ENCODE assay signal across 18 mouse cellular contexts in genomic region chr8:107599691-107600090, GRCm38 (mm10).
"Had no signal": no experiment of that assay in that cellular context is flagged by ENCODE, and none has a peak within 500 bp of the region (broad histone marks: within the 10 kb centered on the region; RNA-seq: fewer than 3 reads in every experiment).

No protein-coding gene starts in this region.

- H3K9ac ChIP-seq: lung, embryonic 15.5 days; midbrain, embryonic 12.5 days; midbrain, embryonic 15.5 days; neural tube, embryonic 12.5 days; stomach, embryonic 15.5 days had no signal

- H3K4me3 ChIP-seq: lung, embryonic 15.5 days; megakaryocyte, embryonic 14.5 days; midbrain, embryonic 12.5 days; midbrain, embryonic 15.5 days; neural tube, embryonic 12.5 days; stomach, embryonic 15.5 days had no signal

- DNase-seq: lung, adult 18-20 months; lung, postnatal 14 days; lung, postnatal 36 days; retina, postnatal 1 day; right cerebral cortex, adult 18-20 months; right cerebral cortex, postnatal 14 days; thymus, adult 2 months; thymus, postnatal 25 days; thymus, postnatal 4 days had no signal

- H3K27ac ChIP-seq: lung, embryonic 15.5 days; macrophage; midbrain, embryonic 12.5 days; midbrain, embryonic 15.5 days; neural tube, embryonic 12.5 days; stomach, embryonic 15.5 days; stomach, postnatal 0 days had no signal

- H3K36me3 ChIP-seq: lung, embryonic 15.5 days; midbrain, embryonic 12.5 days; midbrain, embryonic 15.5 days; neural tube, embryonic 12.5 days; stomach, embryonic 15.5 days had no signal

- H3K4me2 ChIP-seq: lung, embryonic 15.5 days; midbrain, embryonic 12.5 days; midbrain, embryonic 15.5 days; neural tube, embryonic 12.5 days; stomach, embryonic 15.5 days had no signal

- ATAC-seq: lung, postnatal 0 days; midbrain, embryonic 15.5 days had no signal

- H3K9me3 ChIP-seq: lung, embryonic 15.5 days; midbrain, embryonic 12.5 days; midbrain, embryonic 15.5 days; neural tube, embryonic 12.5 days; stomach, embryonic 15.5 days had no signal

- H3K27me3 ChIP-seq: midbrain, embryonic 15.5 days; neural tube, embryonic 12.5 days; stomach, embryonic 15.5 days had no signal

- H3K4me1 ChIP-seq: lung, embryonic 15.5 days; megakaryocyte, embryonic 14.5 days; midbrain, embryonic 12.5 days; neural tube, embryonic 12.5 days; stomach, embryonic 15.5 days had no signal
